Mouse (Mus musculus) Patski (cell line): Measurements from ENCODE around the gene Ncoa1. TPM values are rescaled to one million over a fixed set of nuclear protein-coding genes. Genes with fewer than 3 reads are reported as not detected.
A peak's percentile ranks its signal among the peaks of the same experiment; 100 is the strongest.
"Not testable (repeated sequence)": the region's sequence is repeated elsewhere in the genome, so short reads cannot be mapped to it uniquely, and the experiment has no call there.

ENCODE experiments used
- ATAC-seq: fragments of 100-300 bp; one replicate; pipeline ENCODE4 v1.8.0; 2021
- CTCF ChIA-PET: fragments of 350-600 bp; sonication (Branson Sonifier 250); formaldehyde crosslinking; loops from one replicate; lab custom pipeline; 2022; ENCODE audit warnings: inconsistent platforms; lab: Charles Lee
- POLR2A ChIA-PET: fragments of 350-600 bp; sonication (Branson Sonifier 250); formaldehyde crosslinking; loops from one replicate; lab custom pipeline; 2022; ENCODE audit warnings: antibody characterized with exemption, inconsistent platforms; lab: Charles Lee
- DNase-seq: peaks from one replicate; pipeline ENCODE4 v3.0.0-alpha.2; 2011; ENCODE audit warnings: low read depth, low spot score
- H3K27me3 ChIP-seq: fragments of 371-371 bp; one replicate; pipeline ENCODE4 v1.5.1; 2021
- CTCF ChIP-seq: fragments of 100-300 bp; IDR thresholded peaks from one replicate; pipeline ENCODE4 v1.5.1; 2021
- in situ Hi-C: fragments of 300-500 bp; cut with MboI; formaldehyde crosslinking; loops from 3 replicates; pipeline ENCODE4 v1.11.1; 2018; ENCODE audit warnings: low pct_unique_long_range_greater_than_20kb, mixed read lengths
- polyA plus RNA-seq: library from polyadenylated mRNA; unstranded; gene quantifications from one replicate; pipeline ENCODE4 v1.2.3, GENCODE M21; 2021

Ncoa1 gene
- polyA plus RNA-seq, 1 experiment from 2014 or later, result 21.9 TPM

GRCm38 (mm10) chr12:4271078-4271477 lies 205.9 kb downstream of the Ncoa1 start:
- ATAC-seq, result no peak
- H3K27me3 ChIP-seq, result no peaks in the 10 kb centered on the region
- no peak for DNase-seq
- TF ChIP-seq CTCF, result no peak
- CTCF ChIA-PET, result no interaction called here
- POLR2A ChIA-PET, result no interaction called here
- in situ Hi-C loops, result loop anchor here (25.0 kb wide), 1 partner anchor 266 kb away; no protein-coding TSS in a partner anchor

- ChIA-PET POLR2A (no interaction called here), CTCF (no interaction called here)
- in situ Hi-C loops, result loop anchor here (25.0 kb wide), 1 partner anchor 270 kb away; no protein-coding TSS in a partner anchor
- no peak for DNase-seq
- ATAC-seq, result no peak
- H3K27me3 ChIP-seq, result no peaks in the 10 kb centered on the region
- no peak for TF ChIP-seq CTCF
Measured at GRCm38 (mm10) chr12:4267765-4268164, 209.2 kb downstream of the Ncoa1 start.

GRCm38 (mm10) chr12:4252742-4253655 lies 224.0 kb downstream of the Ncoa1 start:
- POLR2A ChIA-PET, result no interaction called here
- CTCF ChIA-PET, result no interaction called here
- H3K27me3 ChIP-seq, result no peaks in the 10 kb centered on the region
- in situ Hi-C loops, result loop anchor here (25.0 kb wide), 1 partner anchor 284 kb away; no protein-coding TSS in a partner anchor
- ATAC-seq (no peak), DNase-seq (no peak)
- no peak for TF ChIP-seq CTCF

GRCm38 (mm10) chr12:4249786-4250185 lies 227.2 kb downstream of the Ncoa1 start:
- no peak for ATAC-seq
- POLR2A ChIA-PET, result interaction anchor here (0.5 kb wide), 1 partner anchor 276 kb away, joined by 8 read pairs; no protein-coding TSS in a partner anchor
- DNase-seq, result no peak
- no peak for TF ChIP-seq CTCF
- in situ Hi-C loops, result loop anchor here (25.0 kb wide), 1 partner anchor 288 kb away; no protein-coding TSS in a partner anchor
- CTCF ChIA-PET, result interaction anchor here (0.9 kb wide), 1 partner anchor 10 kb away, joined by 3 read pairs; no protein-coding TSS in a partner anchor
- no peaks in the 10 kb centered on the region for H3K27me3 ChIP-seq

- TF ChIP-seq CTCF, result no peak
- H3K27me3 ChIP-seq, result no peaks in the 10 kb centered on the region
- ATAC-seq, result no peak
- in situ Hi-C loops, result no loop called here
- no peak for DNase-seq
- CTCF ChIA-PET, result no interaction called here
- POLR2A ChIA-PET, result no interaction called here
Measured at GRCm38 (mm10) chr12:4245742-4246141, 231.2 kb downstream of the Ncoa1 start.

GRCm38 (mm10) chr12:4243805-4244204 lies 233.2 kb downstream of the Ncoa1 start:
- ChIA-PET POLR2A (interaction anchor here (0.6 kb wide), 1 partner anchor 105 kb away, joined by 3 read pairs; no protein-coding TSS in a partner anchor), CTCF (no interaction called here)
- ATAC-seq (no peak), DNase-seq (no peak)
- in situ Hi-C loops, result no loop called here
- no peak for TF ChIP-seq CTCF
- no peaks in the 10 kb centered on the region for H3K27me3 ChIP-seq

GRCm38 (mm10) chr12:4240281-4240680 lies 236.7 kb downstream of the Ncoa1 start:
- DNase-seq, CTCF ChIA-PET, in situ Hi-C loops, H3K27me3 ChIP-seq, POLR2A ChIA-PET, ATAC-seq: not testable (repeated sequence)

- no peaks in the 10 kb centered on the region for H3K27me3 ChIP-seq
- ChIA-PET POLR2A (no interaction called here), CTCF (no interaction called here)
- DNase-seq (no peak), ATAC-seq (no peak)
- no peak for TF ChIP-seq CTCF
- in situ Hi-C loops, result no loop called here
Measured at GRCm38 (mm10) chr12:4237481-4237880, 239.5 kb downstream of the Ncoa1 start.

- in situ Hi-C loops, result no loop called here
- CTCF ChIA-PET, result interaction anchor here (1.5 kb wide), 1 partner anchor 22 kb away, joined by 4 read pairs; no protein-coding TSS in a partner anchor
- no peaks in the 10 kb centered on the region for H3K27me3 ChIP-seq
- no peak for TF ChIP-seq CTCF
- POLR2A ChIA-PET, result no interaction called here
- peak; percentile 77 for DNase-seq
- peak; percentile 95 for ATAC-seq
Measured at GRCm38 (mm10) chr12:4233572-4234508, 243.1 kb downstream of the Ncoa1 start, which contains the start of the genes Ptrhd1 and Cenpo. TSS of gene Ptrhd1 (plus strand) at chr12:4234027. TSS of gene Cenpo (minus strand) at chr12:4234294.

- TF ChIP-seq CTCF, result no peak
- ATAC-seq (no peak), DNase-seq (no peak)
- no peaks in the 10 kb centered on the region for H3K27me3 ChIP-seq
- ChIA-PET CTCF (no interaction called here), POLR2A (no interaction called here)
- in situ Hi-C loops, result no loop called here
Measured at GRCm38 (mm10) chr12:4232777-4233176, 244.2 kb downstream of the Ncoa1 start.
